Mouse (Mus musculus): Measurements from ENCODE around the gene Gm13289.
"Not testable (repeated sequence)": the region's sequence is repeated elsewhere in the genome, so short reads cannot be mapped to it uniquely, and the experiment has no call there.

GRCm38 (mm10) chr4:88762341-88762740 is 14.4 kb upstream of the Gm13289 start:
- TF ChIP-seq CTCF, POLR2A (IDR thresholded peaks at IDR 0.05; ENCODE audit: insufficient read depth, low read depth, low read length): not testable (repeated sequence)
